Mouse (Mus musculus): ENCODE data around the gene Wdr62.

Wdr62 gene

GRCm38 (mm10) chr7:30279951-30280669, at the start of gene Wdr62, which contains the start of gene Thap8:
Gene Wdr62 (minus strand): TSS chr7:30280419.
Gene Thap8 (plus strand): TSS chr7:30280094.
- peak; percentile 94 to 95 for DNase-seq (ENCODE audit: low spot score in 2 of 2)

- no peak for DNase-seq (ENCODE audit: low spot score in 2 of 2)
These were observed 48.2 kb upstream of the Wdr62 start for GRCm38 (mm10) chr7:30328379-30328778.

GRCm38 (mm10) chr7:30327140-30327539, 46.9 kb upstream of the Wdr62 start:
- DNase-seq (ENCODE audit: low spot score in 2 of 2): peak in 1 of 2 experiments; percentile 43

- no peak for DNase-seq (ENCODE audit: low spot score in 2 of 2)
These were observed 46.2 kb upstream of the Wdr62 start for GRCm38 (mm10) chr7:30326427-30326826.

GRCm38 (mm10) chr7:30325364-30325763, 45.1 kb upstream of the Wdr62 start:
- no peak for DNase-seq (ENCODE audit: low spot score in 2 of 2)

- no peak for DNase-seq (ENCODE audit: low spot score in 2 of 2)
These were observed 44.2 kb upstream of the Wdr62 start for GRCm38 (mm10) chr7:30324300-30324944.

GRCm38 (mm10) chr7:30323795-30324194, 43.6 kb upstream of the Wdr62 start, which contains the start of gene Sdhaf1:
Gene Sdhaf1 (minus strand): TSS chr7:30323895.
- DNase-seq (ENCODE audit: low spot score in 2 of 2): no peak

GRCm38 (mm10) chr7:30322865-30323264, 42.6 kb upstream of the Wdr62 start:
- no peak for DNase-seq (ENCODE audit: low spot score in 2 of 2)

- DNase-seq (ENCODE audit: low spot score in 2 of 2): peak; percentile 99
These were observed 42.1 kb upstream of the Wdr62 start for GRCm38 (mm10) chr7:30322285-30322667.

- DNase-seq (ENCODE audit: low spot score in 2 of 2): peak; percentile 78 to 83
These were observed 41.5 kb upstream of the Wdr62 start, which contains the start of gene E130208F15Rik for GRCm38 (mm10) chr7:30321539-30322284. Gene E130208F15Rik (plus strand): TSS chr7:30321740.

GRCm38 (mm10) chr7:30320946-30321345, 40.7 kb upstream of the Wdr62 start:
- DNase-seq (ENCODE audit: low spot score in 2 of 2): no peak

- no peak for DNase-seq (ENCODE audit: low spot score in 2 of 2)
These were observed 37.9 kb upstream of the Wdr62 start for GRCm38 (mm10) chr7:30318142-30318541.

- DNase-seq (ENCODE audit: low spot score in 2 of 2): no peak
These were observed 35.6 kb upstream of the Wdr62 start for GRCm38 (mm10) chr7:30315559-30316529.

GRCm38 (mm10) chr7:30314721-30315155, 34.5 kb upstream of the Wdr62 start, which contains the start of gene Syne4:
Gene Syne4 (plus strand): TSS chr7:30314807.
- DNase-seq (ENCODE audit: low spot score in 2 of 2): no peak

GRCm38 (mm10) chr7:30313666-30314320, 33.6 kb upstream of the Wdr62 start:
- DNase-seq (ENCODE audit: low spot score in 2 of 2): no peak

GRCm38 (mm10) chr7:30310136-30310535, 29.9 kb upstream of the Wdr62 start:
- no peak for DNase-seq (ENCODE audit: low spot score in 2 of 2)

- no peak for DNase-seq (ENCODE audit: low spot score in 2 of 2)
These were observed 29.3 kb upstream of the Wdr62 start for GRCm38 (mm10) chr7:30309395-30310129.

GRCm38 (mm10) chr7:30308076-30309005, 28.1 kb upstream of the Wdr62 start, which contains the start of gene Alkbh6:
Gene Alkbh6 (plus strand): TSS chr7:30308717.
- DNase-seq (ENCODE audit: low spot score in 2 of 2): peak; percentile 97 to 99
